Mouse (Mus musculus): ENCODE results near the gene Gcg. TPM values are rescaled to one million over a fixed set of nuclear protein-coding genes. Genes with fewer than 3 reads are reported as not detected.

The Gcg gene
- polyA plus RNA-seq, 1 experiment from 2014 or later, result 0.14 TPM

DNA sequence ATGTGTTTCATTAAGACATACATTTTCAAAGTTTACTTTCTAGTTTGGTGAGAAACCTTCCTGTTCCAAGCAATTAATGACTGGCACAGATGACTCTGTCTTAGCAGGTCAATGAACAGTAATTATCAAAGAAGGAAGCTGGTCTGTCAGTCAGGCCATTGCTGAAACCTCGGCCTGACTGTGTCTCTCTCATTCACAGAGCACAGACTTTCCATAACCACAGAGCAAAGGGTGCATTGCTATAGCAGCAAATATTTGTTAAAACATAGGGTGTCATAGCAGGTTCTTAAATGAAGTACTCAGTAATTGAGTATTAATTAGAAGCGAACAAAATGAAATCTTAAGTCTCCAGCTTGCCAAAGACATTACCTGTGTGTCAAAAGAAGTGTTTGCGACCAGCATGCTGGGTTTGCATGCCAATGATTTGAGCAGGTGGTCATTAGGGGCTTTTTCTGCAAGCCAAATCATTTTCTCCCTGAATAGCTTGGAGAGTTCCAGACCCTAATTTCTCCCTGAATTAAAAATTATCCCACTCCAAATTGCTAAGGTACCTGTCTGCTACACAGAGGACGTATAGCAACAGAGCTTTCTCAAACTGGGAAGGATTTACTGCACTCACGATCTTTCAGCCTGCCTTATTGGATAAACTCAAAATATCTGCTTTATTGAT, 14.0 kb upstream of the Gcg start:
- no peaks in the 10 kb centered on the region for H3K4me1 ChIP-seq
- no peak overlapping the region for H3K27ac ChIP-seq
- no peaks in the 10 kb centered on the region for H3K9me3 ChIP-seq (replicated peaks)
- H3K9ac ChIP-seq, result no peak overlapping the region
- 77% methylated on average over 5 of the region's 5 CpGs for WGBS
- H3K27me3 ChIP-seq, result no peaks in the 10 kb centered on the region
- H3K4me3 ChIP-seq (replicated peaks), result no peak overlapping the region
- ATAC-seq (replicated peaks; ENCODE audit: low FRiP score), result no peak
- no peak overlapping the region for H3K4me2 ChIP-seq
- H3K36me3 ChIP-seq, result no peaks in the 10 kb centered on the region

DNA sequence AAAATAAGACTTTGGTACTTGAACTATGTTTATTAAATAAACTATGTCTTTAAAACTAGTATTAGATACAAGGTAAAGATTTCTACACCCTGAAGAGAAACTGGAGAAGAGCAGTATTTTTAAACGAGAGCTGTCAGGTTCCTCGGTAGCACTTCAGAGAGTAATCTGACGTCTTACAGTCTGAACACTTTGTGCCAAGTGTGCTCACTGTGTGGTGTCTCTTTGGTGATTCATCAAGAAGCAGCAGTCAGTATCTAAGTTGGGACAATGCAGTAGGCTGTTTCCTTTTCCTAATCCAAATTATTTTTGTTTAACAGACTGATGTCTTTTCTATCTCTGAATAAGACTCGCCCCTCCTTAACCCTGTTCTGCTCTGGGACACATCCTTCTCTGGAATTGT, 12.0 kb upstream of the Gcg start:
- 75% methylated on average over 4 of the region's 4 CpGs for WGBS
- H3K36me3 ChIP-seq, result no peaks in the 10 kb centered on the region
- no peaks in the 10 kb centered on the region for H3K4me1 ChIP-seq
- no peaks in the 10 kb centered on the region for H3K9me3 ChIP-seq (replicated peaks)
- no peak overlapping the region for H3K9ac ChIP-seq
- no peak overlapping the region for H3K4me2 ChIP-seq
- H3K27ac ChIP-seq, result no peak overlapping the region
- no peaks in the 10 kb centered on the region for H3K27me3 ChIP-seq
- no peak overlapping the region for H3K4me3 ChIP-seq (replicated peaks)
- no peak for ATAC-seq (replicated peaks; ENCODE audit: low FRiP score)

DNA sequence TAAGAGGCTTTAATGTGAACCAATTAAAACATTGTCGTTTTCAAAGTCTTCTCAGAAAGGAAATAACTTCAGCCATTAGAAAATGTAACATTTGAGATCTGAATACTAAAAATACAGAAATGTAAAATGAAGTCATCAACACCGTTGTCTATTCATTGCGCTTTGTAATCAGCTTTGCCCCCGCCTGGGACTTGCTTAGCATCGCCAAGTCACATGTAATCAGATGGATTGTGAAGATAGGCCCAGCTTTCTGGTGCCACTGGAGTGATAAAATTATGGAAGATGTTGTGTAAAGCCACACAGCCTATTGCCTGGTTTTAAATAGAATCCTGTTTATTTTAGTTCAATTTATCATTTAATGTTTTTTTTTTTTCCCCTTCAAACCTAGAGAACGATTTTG, 6.4 kb upstream of the Gcg start:
- Histone ChIP-seq H3K36me3 (no peaks in the 10 kb centered on the region), H3K27ac (no peak overlapping the region), H3K4me2 (no peak overlapping the region), H3K9me3 (replicated peaks) (no peaks in the 10 kb centered on the region), H3K4me1 (no peaks in the 10 kb centered on the region), H3K9ac (no peak overlapping the region), H3K4me3 (replicated peaks) (no peak overlapping the region), H3K27me3 (no peaks in the 10 kb centered on the region)
- WGBS, result 87% methylated on average over 6 of the region's 6 CpGs
- ATAC-seq (replicated peaks; ENCODE audit: low FRiP score), result no peak

DNA sequence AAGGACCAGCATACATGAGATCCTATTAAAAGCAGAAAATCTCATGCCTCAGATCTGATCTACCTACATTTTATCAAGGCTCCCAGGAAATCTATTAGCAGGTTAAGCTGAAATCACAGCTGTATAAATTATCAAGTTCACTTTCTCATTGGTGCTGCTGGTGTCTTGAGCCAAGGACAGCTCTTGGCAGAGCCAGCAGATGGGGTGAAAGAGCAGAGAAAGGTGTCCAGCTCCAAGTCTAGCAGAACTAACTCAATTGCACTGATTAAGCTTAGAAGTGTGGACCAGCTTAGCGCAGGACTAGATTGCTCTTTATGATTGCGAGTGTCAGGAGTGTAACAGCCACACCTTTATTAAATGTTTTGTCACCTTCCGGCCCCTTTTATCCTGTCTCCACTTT, 1.5 kb upstream of the Gcg start:
- 78% methylated on average over 3 of the region's 3 CpGs for WGBS

DNA sequence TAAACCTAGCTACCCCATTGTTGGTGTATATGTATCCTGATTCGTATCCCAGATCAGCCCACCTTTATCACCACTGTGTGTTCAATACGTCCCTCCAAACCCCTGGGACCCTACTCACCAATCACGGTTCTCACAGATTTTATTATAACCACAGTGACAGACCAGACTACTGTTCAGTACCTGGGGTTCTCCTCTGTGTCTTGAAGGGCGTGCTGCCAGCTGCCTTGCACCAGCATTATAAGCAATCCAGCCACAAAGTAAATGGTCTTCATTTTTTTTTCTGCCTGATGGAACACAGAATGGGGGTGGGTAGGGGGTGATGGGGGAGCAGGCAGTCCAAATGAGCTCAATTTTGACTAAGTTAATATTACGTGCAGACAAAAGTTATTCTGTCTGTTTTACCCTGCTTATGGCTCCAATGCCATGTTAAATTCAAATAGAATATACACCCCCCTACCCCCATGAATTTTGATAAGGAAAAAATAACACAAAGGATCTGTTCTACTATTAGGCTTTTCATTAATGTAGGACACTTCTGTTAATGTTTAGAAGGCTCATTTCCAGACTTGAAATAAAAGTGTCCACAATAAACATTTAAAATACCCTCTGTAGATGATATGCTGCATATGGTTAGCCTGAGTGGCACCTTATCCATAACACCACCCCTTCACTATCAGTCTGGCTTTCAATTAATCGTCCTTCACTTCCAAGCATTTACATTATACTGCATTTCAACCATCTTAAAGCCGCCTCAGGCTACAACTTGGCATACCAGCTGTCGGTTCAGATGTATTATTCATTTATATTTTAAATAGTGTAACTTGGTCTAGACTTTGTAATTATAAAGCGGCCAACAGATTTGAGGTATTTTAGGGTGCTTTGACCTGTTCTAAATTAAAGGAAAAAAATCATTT, 2.9 kb downstream of the Gcg start:
- H3K27me3 ChIP-seq, result no peaks in the 10 kb centered on the region
- no peak overlapping the region for H3K27ac ChIP-seq
- no peak for ATAC-seq (replicated peaks; ENCODE audit: low FRiP score)
- no peaks in the 10 kb centered on the region for H3K36me3 ChIP-seq
- no peak overlapping the region for H3K4me3 ChIP-seq (replicated peaks)
- WGBS, result 77% methylated on average over 9 of the region's 9 CpGs
- no peak overlapping the region for H3K4me2 ChIP-seq
- no peaks in the 10 kb centered on the region for H3K4me1 ChIP-seq
- no peaks in the 10 kb centered on the region for H3K9me3 ChIP-seq (replicated peaks)
- H3K9ac ChIP-seq, result no peak overlapping the region

More for the DNA sequence above, 1.5 kb upstream of the Gcg start:
- Histone ChIP-seq H3K36me3 (no peaks in the 10 kb centered on the region), H3K27ac (no peak overlapping the region), H3K27me3 (no peaks in the 10 kb centered on the region), H3K4me3 (replicated peaks) (no peak overlapping the region), H3K4me1 (no peaks in the 10 kb centered on the region), H3K4me2 (no peak overlapping the region), H3K9ac (no peak overlapping the region), H3K9me3 (replicated peaks) (no peaks in the 10 kb centered on the region)
- no peak for ATAC-seq (replicated peaks; ENCODE audit: low FRiP score)

DNA sequence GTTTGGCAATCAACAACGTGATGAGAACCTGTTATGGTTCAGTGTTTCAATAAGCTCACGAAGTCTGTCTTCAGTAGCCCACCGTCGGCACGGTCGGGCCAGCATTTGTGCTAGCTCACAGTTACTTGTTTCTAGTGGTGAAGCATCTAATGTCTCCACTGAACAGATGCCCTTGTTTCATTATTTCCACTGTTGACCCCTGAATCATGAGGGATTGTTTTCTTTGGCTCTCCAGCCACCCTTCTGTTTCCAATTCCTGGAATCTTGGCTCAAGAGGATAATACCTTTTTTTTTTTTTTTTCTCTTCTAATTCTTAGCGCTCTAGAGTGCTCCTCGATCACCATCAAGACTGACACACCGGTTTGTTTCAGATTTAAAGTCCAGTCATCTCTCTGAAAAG, 13.9 kb downstream of the Gcg start:
- Histone ChIP-seq H3K4me3 (replicated peaks) (no peak overlapping the region), H3K9ac (no peak overlapping the region), H3K4me1 (no peaks in the 10 kb centered on the region), H3K9me3 (replicated peaks) (no peaks in the 10 kb centered on the region), H3K36me3 (no peaks in the 10 kb centered on the region), H3K4me2 (no peak overlapping the region), H3K27me3 (no peaks in the 10 kb centered on the region), H3K27ac (no peak overlapping the region)
- no peak for ATAC-seq (replicated peaks; ENCODE audit: low FRiP score)
- 73% methylated on average over 9 of the region's 9 CpGs for WGBS

DNA sequence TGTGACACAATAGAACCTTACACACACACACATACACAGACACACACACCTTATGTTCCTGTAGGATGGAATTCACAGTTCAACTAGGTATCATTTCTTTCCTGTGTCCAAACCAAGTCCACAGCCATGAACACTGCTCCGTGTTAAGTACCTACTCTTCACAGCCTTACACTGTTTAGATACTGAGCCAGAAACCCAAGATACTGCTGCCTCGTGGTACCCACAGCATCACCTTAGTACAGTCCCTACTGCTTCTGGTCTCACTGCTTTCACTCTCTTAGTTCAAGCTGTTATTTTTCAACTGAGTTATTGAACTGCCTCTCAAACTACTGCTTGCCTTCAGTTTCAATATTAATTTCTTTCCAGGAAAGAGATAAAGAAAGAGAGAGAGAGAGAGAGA, 20.2 kb downstream of the Gcg start:
- Histone ChIP-seq H3K27me3 (0 out of 2 replicates have a peak, but pooled peaks cover 5% of the 10 kb centered on the region), H3K4me2 (no peak overlapping the region), H3K4me3 (replicated peaks) (no peak overlapping the region), H3K4me1 (peaks cover 17% of the 10 kb centered on the region; the same call in 1 of the 2 replicates), H3K9me3 (replicated peaks) (no peaks in the 10 kb centered on the region), H3K9ac (no peak overlapping the region), H3K36me3 (no peaks in the 10 kb centered on the region), H3K27ac (no peak overlapping the region)
- WGBS, result 82% methylated on average over 2 of the region's 2 CpGs
- ATAC-seq (replicated peaks; ENCODE audit: low FRiP score), result no peak

DNA sequence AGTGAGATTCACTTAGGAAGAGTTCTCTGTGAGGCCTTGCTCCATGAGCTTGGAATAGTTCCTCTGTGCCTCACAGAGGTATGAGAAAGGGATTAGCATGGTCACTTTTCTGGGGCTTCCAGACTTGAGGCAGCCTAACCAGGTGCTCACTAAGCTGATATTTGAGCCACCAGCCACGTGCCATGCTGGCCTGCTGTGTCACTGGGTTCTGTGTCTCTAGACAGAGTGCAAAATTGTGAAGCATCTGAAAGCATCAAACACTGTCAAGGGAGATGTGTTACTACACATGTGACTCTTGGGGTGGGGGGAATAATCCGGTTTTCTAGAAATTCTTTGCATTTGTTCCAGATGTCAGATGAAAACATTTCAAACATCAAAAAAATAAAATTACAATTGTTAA, 21.3 kb downstream of the Gcg start:
- H3K4me3 ChIP-seq (replicated peaks), result no peak overlapping the region
- ATAC-seq (replicated peaks; ENCODE audit: low FRiP score), result no peak
- WGBS, result 81% methylated on average over 2 of the region's 2 CpGs

DNA sequence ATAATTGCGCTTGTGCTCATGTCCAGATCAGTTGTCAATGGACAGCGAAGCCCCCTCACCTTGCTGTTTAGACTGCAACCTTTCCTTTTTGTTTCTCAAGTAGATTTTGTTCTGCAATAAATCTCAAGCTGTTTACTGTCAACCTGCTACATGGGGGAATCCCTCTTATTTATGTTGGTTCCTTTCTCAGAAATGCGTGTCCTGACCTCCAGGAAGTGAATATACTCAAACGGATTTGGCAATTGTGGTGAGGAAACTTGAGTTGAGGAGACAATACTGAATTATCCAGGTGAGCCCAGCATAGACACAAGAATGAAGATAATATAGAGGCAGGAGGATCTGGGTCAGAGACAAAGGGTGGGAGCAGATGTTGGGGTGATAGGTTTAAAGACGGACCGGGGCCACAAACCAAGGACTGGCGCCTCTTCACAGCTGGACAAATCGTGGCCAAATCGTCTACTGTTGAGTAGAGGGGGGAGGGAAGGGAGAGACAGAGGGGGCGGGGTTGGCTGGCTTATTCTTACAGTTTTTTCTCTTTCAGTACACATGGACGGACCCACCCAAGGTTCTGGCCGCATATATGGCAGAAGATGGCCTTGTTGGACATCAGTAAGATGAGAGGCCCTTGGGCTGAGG, 22.5 kb downstream of the Gcg start:
- Histone ChIP-seq H3K9ac (no peak overlapping the region), H3K4me2 (no peak overlapping the region), H3K9me3 (replicated peaks) (no peaks in the 10 kb centered on the region), H3K27me3 (0 out of 2 replicates have a peak, but pooled peaks cover 5% of the 10 kb centered on the region), H3K27ac (no peak overlapping the region), H3K36me3 (no peaks in the 10 kb centered on the region), H3K4me3 (replicated peaks) (no peak overlapping the region), H3K4me1 (peaks cover 17% of the 10 kb centered on the region; the same call in 1 of the 2 replicates)
- 67% methylated on average over 12 of the region's 12 CpGs for WGBS
- no peak for ATAC-seq (replicated peaks; ENCODE audit: low FRiP score)

More for the DNA sequence above, 21.3 kb downstream of the Gcg start:
- Histone ChIP-seq H3K36me3 (no peaks in the 10 kb centered on the region), H3K4me2 (no peak overlapping the region), H3K27ac (no peak overlapping the region), H3K4me1 (peaks cover 17% of the 10 kb centered on the region; the same call in 1 of the 2 replicates), H3K27me3 (0 out of 2 replicates have a peak, but pooled peaks cover 5% of the 10 kb centered on the region), H3K9ac (no peak overlapping the region), H3K9me3 (replicated peaks) (no peaks in the 10 kb centered on the region)

DNA sequence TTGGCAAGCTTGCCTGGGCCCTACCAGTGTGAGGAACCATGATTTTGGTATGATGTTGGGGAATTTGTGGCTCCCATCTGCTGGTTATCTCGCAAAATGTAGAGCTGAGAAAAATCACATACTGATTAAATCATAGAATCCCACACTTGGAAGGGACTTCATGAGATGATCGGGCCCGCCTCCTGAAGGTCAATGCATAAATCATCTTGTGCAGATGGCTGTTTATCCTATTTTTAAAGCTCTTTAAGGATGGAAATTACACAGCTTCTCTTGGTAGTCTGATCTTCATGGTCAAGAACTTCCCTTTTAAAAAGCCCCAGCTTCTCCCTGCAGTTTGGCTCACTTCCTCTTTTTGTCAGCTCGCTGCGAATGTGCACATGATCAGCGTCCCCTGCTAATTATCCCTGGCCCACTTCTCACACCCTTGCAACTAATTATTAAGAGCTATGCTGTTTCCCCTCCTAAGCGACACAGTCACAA, 23.2 kb downstream of the Gcg start:
- Histone ChIP-seq H3K36me3 (no peaks in the 10 kb centered on the region), H3K27me3 (0 out of 2 replicates have a peak, but pooled peaks cover 5% of the 10 kb centered on the region), H3K4me1 (peaks cover 17% of the 10 kb centered on the region; the same call in 1 of the 2 replicates), H3K9me3 (replicated peaks) (no peaks in the 10 kb centered on the region), H3K27ac (no peak overlapping the region), H3K9ac (no peak overlapping the region), H3K4me3 (replicated peaks) (no peak overlapping the region), H3K4me2 (no peak overlapping the region)
- ATAC-seq (replicated peaks; ENCODE audit: low FRiP score), result 0 out of 2 replicates have a peak, but pooled peaks have one; percentile 33
- WGBS, result 41% methylated on average over 7 of the region's 7 CpGs

DNA sequence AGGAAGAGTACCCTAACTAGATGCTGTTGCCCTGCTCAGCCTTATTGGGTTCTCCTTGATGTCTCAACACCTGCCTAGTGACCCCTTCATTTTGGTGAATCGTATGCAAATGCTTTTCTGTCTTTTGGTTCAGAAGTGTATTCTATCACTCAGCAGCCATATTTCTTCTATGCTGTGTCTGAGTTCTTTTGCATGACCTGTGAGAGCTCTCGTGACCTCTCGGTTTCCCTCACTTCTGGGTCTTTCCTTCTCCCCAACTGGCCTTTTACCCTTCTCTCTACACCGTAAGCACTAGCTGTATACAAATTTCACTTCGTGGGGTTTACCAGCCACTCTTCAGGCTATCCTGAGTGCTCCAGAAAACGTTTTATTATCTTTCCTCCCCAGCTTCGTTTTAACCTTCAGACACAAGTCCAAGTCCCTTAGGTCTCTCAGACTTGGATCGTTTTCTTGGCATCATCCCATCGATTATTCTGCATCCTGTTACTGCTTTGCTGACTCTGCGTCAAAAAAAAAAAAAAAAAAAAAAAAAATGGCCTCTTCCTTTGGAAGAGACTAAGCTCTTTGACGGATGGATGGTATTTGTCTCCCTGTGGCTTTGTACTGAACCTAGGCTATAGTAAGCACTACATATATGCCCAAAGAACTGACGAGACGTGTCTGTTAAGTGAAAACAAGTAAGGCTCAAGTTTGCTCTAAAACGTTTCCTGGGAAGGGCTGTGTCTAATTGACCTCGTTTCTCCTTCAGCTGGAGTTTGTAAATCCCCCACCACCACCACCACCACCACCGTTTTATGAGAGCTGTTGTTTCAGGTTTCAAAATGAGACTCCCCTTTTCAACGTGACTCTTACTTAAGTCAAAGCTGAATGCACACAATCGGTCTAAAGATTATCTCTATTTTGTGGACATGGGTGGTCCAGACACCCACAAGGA, 23.9 kb downstream of the Gcg start:
- H3K4me2 ChIP-seq, result no peak overlapping the region
- H3K36me3 ChIP-seq, result no peaks in the 10 kb centered on the region
- H3K27ac ChIP-seq, result no peak overlapping the region
- no peak overlapping the region for H3K9ac ChIP-seq
- ATAC-seq (replicated peaks; ENCODE audit: low FRiP score), result no peak
- no peak overlapping the region for H3K4me3 ChIP-seq (replicated peaks)
- 39% methylated on average over 18 of the region's 18 CpGs for WGBS
- H3K27me3 ChIP-seq, result 0 out of 2 replicates have a peak, but pooled peaks cover 5% of the 10 kb centered on the region
- peaks cover 17% of the 10 kb centered on the region; the same call in 1 of the 2 replicates for H3K4me1 ChIP-seq
- H3K9me3 ChIP-seq (replicated peaks), result no peaks in the 10 kb centered on the region

Measured in kidney, embryonic 15.5 days (tissue).